Mouse (Mus musculus) heart, embryonic 13.5 days (tissue): Measurements from ENCODE around the gene Mup4. TPM values are rescaled to one million over a fixed set of nuclear protein-coding genes. Genes with fewer than 3 reads are reported as not detected.
A peak's percentile ranks its signal among the peaks of the same experiment; 100 is the strongest.
"Not testable (repeated sequence)": the region's sequence is repeated elsewhere in the genome, so short reads cannot be mapped to it uniquely, and the experiment has no call there.

ENCODE experiments used
- ATAC-seq: fragments of 200-750 bp; cut with Nextera tagmentation; 2 replicates; pipeline ENCODE4 v1.8.0; 2017; ENCODE audit warnings: moderate TSS enrichment; ENCODE audit not compliant: insufficient number of reproducible peaks, low FRiP score, low TSS enrichment; ENCODE audit errors: extremely low read depth
- H3K27ac ChIP-seq: fragments of 300-500 bp; sonication (generic); replicated peaks from 2 replicates; pipeline ENCODE4 v1.5.1; 2015; ENCODE audit warnings: moderate library complexity, mild to moderate bottlenecking, inconsistent platforms
- H3K27me3 ChIP-seq: fragments of 300-500 bp; sonication (generic); replicated peaks from 2 replicates; pipeline ENCODE4 v1.6.1; 2015; ENCODE audit warnings: mild to moderate bottlenecking, inconsistent platforms
- H3K36me3 ChIP-seq: fragments of 300-500 bp; sonication (generic); 2 replicates; pipeline ENCODE4 v1.6.1; 2015; ENCODE audit warnings: mild to moderate bottlenecking, inconsistent platforms
- H3K4me1 ChIP-seq: fragments of 300-500 bp; sonication (generic); 2 replicates; pipeline ENCODE4 v1.6.1; 2015; ENCODE audit warnings: inconsistent platforms
- H3K4me2 ChIP-seq: fragments of 300-500 bp; sonication (generic); 2 replicates; pipeline ENCODE4 v1.6.1; 2015; ENCODE audit warnings: inconsistent platforms, mild to moderate bottlenecking, moderate library complexity
- H3K4me3 ChIP-seq: fragments of 300-500 bp; sonication (generic); 2 replicates; pipeline ENCODE4 v1.5.1; 2015; ENCODE audit warnings: moderate library complexity, mild to moderate bottlenecking, inconsistent platforms
- H3K9ac ChIP-seq: fragments of 300-500 bp; sonication (generic); 2 replicates; pipeline ENCODE4 v1.6.1; 2015; ENCODE audit warnings: inconsistent platforms, mild to moderate bottlenecking, moderate library complexity
- H3K9me3 ChIP-seq: fragments of 300-500 bp; sonication (generic); 2 replicates; pipeline ENCODE4 v1.6.1; 2016; ENCODE audit warnings: inconsistent platforms
- WGBS: fragments of 180-500 bp; shearing (Covaris S2); methylation state at CpG from one replicate; pipeline ENCODE4 v1.1.7; 2015; ENCODE audit warnings: mixed read lengths; 5-methylcytosine and 5-hydroxymethylcytosine counted together
- polyA plus RNA-seq: library from polyadenylated mRNA; unstranded; fragments of >200 nt; fragmentation: Nextera tagmentation; extraction: Ambion mirVana; gene quantifications from 2 replicates; pipeline ENCODE4 v1.2.1, GENCODE M21; 2015

Mup4 gene
- polyA plus RNA-seq = not detected in 2 replicates

- Histone ChIP-seq H3K36me3 (no peaks in the 10 kb centered on the region), H3K9me3 (no peaks in the 10 kb centered on the region)
- WGBS = 65% methylated on average over 3 of the region's 3 CpGs
Measured at GRCm38 (mm10) chr4:59960610-59961009, at the start of gene Mup4. TSS of gene Mup4 (minus strand) at chr4:59960710.

GRCm38 (mm10) chr4:59997894-59998293, 37.4 kb upstream of the Mup4 start:
- not testable (repeated sequence) for H3K27ac ChIP-seq, H3K4me1 ChIP-seq, H3K4me2 ChIP-seq, H3K36me3 ChIP-seq, H3K4me3 ChIP-seq, ATAC-seq, H3K9me3 ChIP-seq, H3K27me3 ChIP-seq, H3K9ac ChIP-seq

More at GRCm38 (mm10) chr4:59960610-59961009, at the start of gene Mup4:
- H3K4me1 ChIP-seq = no peaks in the 10 kb centered on the region
- no peak within 1 kb of the TSS for H3K4me3 ChIP-seq
- no peak within 1 kb of the TSS for H3K9ac ChIP-seq
- no peak within 1 kb of the TSS for H3K4me2 ChIP-seq
- H3K27me3 ChIP-seq = no peaks in the 10 kb centered on the region
- no peak within 1 kb of the TSS for H3K27ac ChIP-seq
- ATAC-seq = no peak

GRCm38 (mm10) chr4:59963405-59964344, 3.2 kb upstream of the Mup4 start, which contains the start of gene Mup6:
TSS of gene Mup6 (plus strand) at chr4:59964294.
- 51% methylated on average over 3 of the region's 3 CpGs for WGBS
- H3K27me3 ChIP-seq = no peaks in the 10 kb centered on the region
- no peaks in the 10 kb centered on the region for H3K36me3 ChIP-seq
- no peak within 1 kb of the TSS for H3K4me2 ChIP-seq
- no peaks in the 10 kb centered on the region for H3K4me1 ChIP-seq
- H3K9me3 ChIP-seq = no peaks in the 10 kb centered on the region
- ATAC-seq = no peak
- no peak within 1 kb of the TSS for H3K4me3 ChIP-seq
- no peak within 1 kb of the TSS for H3K27ac ChIP-seq
- no peak within 1 kb of the TSS for H3K9ac ChIP-seq

GRCm38 (mm10) chr4:59937543-59937942, 23.0 kb downstream of the Mup4 start:
- H3K36me3 ChIP-seq = no peaks in the 10 kb centered on the region
- no peak overlapping the region for H3K4me2 ChIP-seq
- no peak overlapping the region for H3K27ac ChIP-seq
- H3K9ac ChIP-seq = no peak overlapping the region
- no peak for ATAC-seq
- 55% methylated on average over 2 of the region's 2 CpGs for WGBS
- no peak overlapping the region for H3K4me3 ChIP-seq
- H3K4me1 ChIP-seq = no peaks in the 10 kb centered on the region
- no peaks in the 10 kb centered on the region for H3K9me3 ChIP-seq
- no peaks in the 10 kb centered on the region for H3K27me3 ChIP-seq

DNA sequence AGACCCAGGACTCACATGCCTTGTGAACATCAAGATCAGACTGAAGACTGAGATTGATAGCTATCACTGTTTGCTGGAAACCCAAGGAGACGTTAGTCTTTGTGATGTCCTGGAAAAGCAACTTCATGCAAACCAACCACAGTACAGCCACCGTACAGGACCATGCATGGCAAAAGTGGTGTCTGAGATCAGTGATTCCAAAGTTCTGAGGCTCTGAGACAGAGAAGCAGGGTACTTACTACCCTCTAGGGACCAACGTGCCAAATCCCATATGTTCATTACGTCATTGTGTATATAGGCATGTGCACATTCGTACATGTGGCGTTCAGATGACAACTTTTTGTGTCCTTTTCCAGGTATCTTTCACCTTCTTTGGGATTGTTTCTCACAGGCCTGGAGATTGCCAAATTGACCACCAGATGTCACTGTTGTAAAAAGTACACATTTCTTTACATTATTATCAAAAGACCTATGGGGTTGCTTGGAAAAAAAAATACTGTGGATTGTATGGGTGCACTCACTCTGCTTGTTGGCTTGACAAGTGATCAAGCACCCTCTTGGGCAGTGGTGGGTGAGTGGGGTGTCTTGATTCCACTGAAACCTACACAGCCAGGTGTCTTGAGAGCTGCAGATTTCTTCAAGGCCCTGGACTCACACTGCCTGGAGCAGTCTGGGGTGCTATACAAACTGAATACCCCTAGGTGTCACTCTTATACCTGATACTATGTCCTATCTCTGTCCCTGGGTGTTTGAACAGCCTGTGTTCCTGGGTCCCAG, 27.8 kb downstream of the Mup4 start:
- Histone ChIP-seq H3K4me1 (no peaks in the 10 kb centered on the region), H3K9me3 (no peaks in the 10 kb centered on the region), H3K4me3 (no peak overlapping the region), H3K9ac (no peak overlapping the region), H3K27ac (no peak overlapping the region), H3K36me3 (no peaks in the 10 kb centered on the region), H3K4me2 (no peak overlapping the region), H3K27me3 (no peaks in the 10 kb centered on the region)
- ATAC-seq = no peak
- 54% methylated on average over 6 of the region's 6 CpGs for WGBS

- Histone ChIP-seq H3K4me1 (0 out of 2 replicates have a peak, but pooled peaks cover 3% of the 10 kb centered on the region), H3K9me3 (no peaks in the 10 kb centered on the region), H3K36me3 (no peaks in the 10 kb centered on the region), H3K4me2 (no peak overlapping the region), H3K9ac (no peak overlapping the region), H3K27me3 (no peaks in the 10 kb centered on the region), H3K4me3 (no peak overlapping the region), H3K27ac (no peak overlapping the region)
- WGBS = 14% methylated on average over 6 of the region's 6 CpGs
- no peak for ATAC-seq
Measured at GRCm38 (mm10) chr4:59928347-59928746, 32.2 kb downstream of the Mup4 start.

- H3K9me3 ChIP-seq = no peaks in the 10 kb centered on the region
- H3K4me3 ChIP-seq = no peak overlapping the region
- H3K27me3 ChIP-seq = no peaks in the 10 kb centered on the region
- H3K4me1 ChIP-seq = 0 out of 2 replicates have a peak, but pooled peaks cover 3% of the 10 kb centered on the region
- H3K4me2 ChIP-seq = no peak overlapping the region
- no peak for ATAC-seq
- no peak overlapping the region for H3K9ac ChIP-seq
- no peak overlapping the region for H3K27ac ChIP-seq
- no peaks in the 10 kb centered on the region for H3K36me3 ChIP-seq
- 75% methylated on average over 3 of the region's 3 CpGs for WGBS
Measured at GRCm38 (mm10) chr4:59927666-59928065, 32.8 kb downstream of the Mup4 start.

GRCm38 (mm10) chr4:59925082-59925481, 35.4 kb downstream of the Mup4 start:
- WGBS = 83% methylated on average over 9 of the region's 9 CpGs
- Histone ChIP-seq H3K4me3 (no peak overlapping the region), H3K9ac (no peak overlapping the region), H3K27ac (no peak overlapping the region), H3K27me3 (no peaks in the 10 kb centered on the region), H3K4me1 (0 out of 2 replicates have a peak, but pooled peaks cover 3% of the 10 kb centered on the region), H3K9me3 (no peaks in the 10 kb centered on the region), H3K4me2 (no peak overlapping the region), H3K36me3 (no peaks in the 10 kb centered on the region)
- no peak for ATAC-seq

DNA sequence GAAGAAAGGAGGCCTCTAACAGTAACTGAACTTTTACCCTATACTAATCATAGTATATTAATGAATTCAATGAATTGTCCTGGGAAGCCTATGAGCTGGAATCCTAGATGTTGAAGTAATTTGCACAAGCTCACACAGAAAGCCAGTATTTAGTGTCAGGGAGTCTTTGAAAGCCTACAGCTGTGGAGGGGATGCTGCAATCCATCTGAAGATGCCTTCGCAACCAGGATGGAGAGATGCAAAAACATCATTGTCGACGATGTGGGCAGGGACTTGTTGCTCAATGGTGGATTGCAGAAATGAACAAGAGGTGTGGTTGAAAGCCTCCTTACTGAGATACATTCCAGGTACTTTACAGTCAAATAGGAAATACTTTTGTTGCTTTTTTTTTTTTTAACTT, 42.5 kb downstream of the Mup4 start:
- Histone ChIP-seq H3K27me3 (peaks cover 25% of the 10 kb centered on the region), H3K4me1 (peaks cover 5% of the 10 kb centered on the region), H3K9ac (no peak overlapping the region), H3K27ac (no peak overlapping the region), H3K36me3 (no peaks in the 10 kb centered on the region), H3K4me2 (no peak overlapping the region), H3K4me3 (no peak overlapping the region), H3K9me3 (no peaks in the 10 kb centered on the region)
- 83% methylated on average over 3 of the region's 3 CpGs for WGBS
- ATAC-seq = no peak

GRCm38 (mm10) chr4:59914608-59915403, 45.7 kb downstream of the Mup4 start, which contains the start of gene Slc46a2:
TSS of gene Slc46a2 (minus strand) at chr4:59915056.
- H3K4me3 ChIP-seq = no peak within 1 kb of the TSS
- 22% methylated on average over 22 of the region's 22 CpGs for WGBS
- no peaks in the 10 kb centered on the region for H3K9me3 ChIP-seq
- H3K4me1 ChIP-seq = peaks cover 5% of the 10 kb centered on the region
- no peak for ATAC-seq
- 0 out of 2 replicates have a peak within 1 kb of the TSS, but pooled peaks have one; percentile 33 for H3K9ac ChIP-seq
- H3K27me3 ChIP-seq = peaks cover 25% of the 10 kb centered on the region
- 0 out of 2 replicates have a peak within 1 kb of the TSS, but pooled peaks have one; percentile 7 for H3K4me2 ChIP-seq
- no peaks in the 10 kb centered on the region for H3K36me3 ChIP-seq
- no peak within 1 kb of the TSS for H3K27ac ChIP-seq

DNA sequence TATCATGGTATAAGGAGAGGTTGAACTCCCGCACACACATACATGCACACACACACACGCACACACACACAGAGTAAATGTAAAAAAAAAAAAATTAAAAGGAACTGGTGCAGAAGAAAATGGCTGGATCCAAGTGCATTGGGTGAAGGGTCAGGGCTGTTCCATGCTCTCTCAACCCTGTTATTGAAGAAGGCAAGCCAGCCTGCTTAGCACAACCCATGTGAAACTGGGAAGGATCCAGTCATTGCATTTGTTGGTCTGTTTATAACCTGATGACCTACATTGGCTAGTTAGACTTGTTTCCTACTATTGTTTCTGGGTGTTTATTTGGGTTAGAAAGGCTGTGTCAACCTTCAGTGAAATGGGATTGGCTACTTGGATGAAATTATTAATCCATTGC, 51.7 kb downstream of the Mup4 start:
- no peaks in the 10 kb centered on the region for H3K36me3 ChIP-seq
- WGBS = 86% methylated on average over 2 of the region's 2 CpGs
- H3K9ac ChIP-seq = no peak overlapping the region
- H3K27me3 ChIP-seq = peaks cover 5% of the 10 kb centered on the region
- H3K4me2 ChIP-seq = no peak overlapping the region
- no peak overlapping the region for H3K27ac ChIP-seq
- H3K4me1 ChIP-seq = peaks cover 21% of the 10 kb centered on the region
- no peaks in the 10 kb centered on the region for H3K9me3 ChIP-seq
- ATAC-seq = no peak
- H3K4me3 ChIP-seq = no peak overlapping the region
